In the genomic region with DNA sequence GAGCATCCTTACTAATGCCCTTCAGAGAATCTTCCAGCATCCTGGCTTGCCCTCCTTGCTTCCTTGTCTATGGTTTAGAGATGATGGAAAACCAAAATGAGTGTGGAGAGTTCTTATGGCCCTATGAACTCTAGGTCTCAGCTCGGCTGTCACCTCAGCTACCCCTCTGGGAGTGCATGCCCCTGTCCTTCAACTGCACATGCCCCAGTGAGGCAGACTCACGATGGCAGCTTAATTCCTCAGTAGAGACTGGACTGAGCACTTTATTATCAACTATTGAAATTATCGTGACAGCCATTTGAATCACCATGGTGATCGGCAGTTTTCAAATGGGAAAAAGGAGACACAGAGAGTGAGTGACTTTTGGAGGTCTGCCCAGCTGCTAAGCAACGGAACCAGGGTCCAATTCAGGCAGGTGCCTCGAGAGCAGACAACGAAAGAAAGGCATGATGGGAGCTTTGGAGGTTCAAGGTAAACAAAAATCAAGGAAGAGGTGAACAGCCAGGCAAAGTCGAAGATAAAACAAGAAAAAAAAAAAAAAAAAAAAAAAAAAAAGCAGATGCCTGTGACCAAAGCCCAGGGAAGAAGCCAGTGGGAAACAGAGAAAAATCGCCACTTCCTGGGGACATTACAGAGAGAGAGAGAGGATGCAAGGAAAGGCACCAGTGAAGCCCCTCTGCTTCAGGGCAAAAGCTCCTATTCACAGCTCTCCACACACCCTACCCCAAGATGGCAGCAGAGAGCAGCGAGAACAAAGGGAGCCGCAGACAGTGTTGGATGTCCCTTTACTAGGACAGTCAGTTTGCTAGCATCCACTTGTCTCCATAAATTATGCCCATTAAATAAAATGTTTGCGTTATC, we compare ENCODE assay signal across 8 mouse cellular contexts.
A peak's percentile ranks its signal among the peaks of the same experiment; 100 is the strongest.
DNase-seq lines count a peak whose midpoint lies in the region; ATAC-seq and TF ChIP-seq lines count a peak whose summit lies in the region.

No protein-coding gene starts in this region.

- H3K9ac ChIP-seq in forebrain, embryonic 14.5 days (ENCODE audit: low read length) = no peak overlapping the region
- H3K9ac ChIP-seq in intestine, embryonic 14.5 days (ENCODE audit: low read length) = no peak overlapping the region
- H3K9ac ChIP-seq in neural tube, embryonic 12.5 days = no peak overlapping the region

- peak; percentile 76 for TF ChIP-seq CTCF in brain, embryonic 14.5 days (IDR thresholded peaks at IDR 0.05; ENCODE audit: borderline replicate concordance, extremely low read depth, insufficient read depth, insufficient read length)

- no peak overlapping the region for H3K4me3 ChIP-seq in forebrain, embryonic 14.5 days (ENCODE audit: low read depth, low read length)
- no peak overlapping the region for H3K4me3 ChIP-seq in intestine, embryonic 14.5 days (ENCODE audit: low read depth, low read length)
- H3K4me3 ChIP-seq in neural tube, embryonic 12.5 days = no peak overlapping the region

- intact Hi-C loops in left cerebral cortex, postnatal 36 days (cut with DNase I) = loop anchor here (5.0 to 10.0 kb wide), 2 partner anchors 122 to 205 kb away; a partner anchor contains a TSS

- ATAC-seq in forebrain, embryonic 14.5 days = peak; percentile 34; the same call in 1 of the 2 replicates
- ATAC-seq in intestine, embryonic 14.5 days (replicated peaks; ENCODE audit: low FRiP score, low TSS enrichment, low read depth) = no peak
- 0 out of 2 replicates have a peak, but pooled peaks have one; percentile 53 for ATAC-seq in neural tube, embryonic 12.5 days (ENCODE audit: low FRiP score, low read depth)

- peak; percentile 65 for DNase-seq in ovary, postnatal 36 days (ENCODE audit: low spot score)
- no peak for DNase-seq in ovary, postnatal 10 days (ENCODE audit: low spot score)
- peak; percentile 76 for DNase-seq in brain, embryonic 14.5 days (ENCODE audit: low read depth)
- DNase-seq in forebrain, embryonic 14.5 days (ENCODE audit: low spot score) = peak; percentile 56
- DNase-seq in intestine, embryonic 14.5 days (ENCODE audit: low spot score) = peak; percentile 68
- peak; percentile 64 to 67 for DNase-seq in left cerebral cortex, postnatal 36 days (ENCODE audit: low spot score in 2 of 2)
- peak; percentile 61 for DNase-seq in thymus, postnatal 25 days

- 41% methylated on average over 12 of the region's 12 CpGs for WGBS in forebrain, embryonic 14.5 days
- WGBS in intestine, embryonic 14.5 days = 47% methylated on average over 12 of the region's 12 CpGs
- 41% methylated on average over 12 of the region's 12 CpGs for WGBS in neural tube, embryonic 12.5 days

- no peaks in the 10 kb centered on the region for H3K9me3 ChIP-seq in forebrain, embryonic 14.5 days (replicated peaks; ENCODE audit: control insufficient read depth, low read length)
- no peaks in the 10 kb centered on the region for H3K9me3 ChIP-seq in intestine, embryonic 14.5 days (ENCODE audit: control insufficient read depth, low read length)
- H3K9me3 ChIP-seq in neural tube, embryonic 12.5 days = no peaks in the 10 kb centered on the region

- TF ChIP-seq POLR2A in brain, embryonic 14.5 days (IDR thresholded peaks at IDR 0.05; ENCODE audit: borderline replicate concordance, extremely low read depth, insufficient read depth, insufficient read length, poor library complexity, severe bottlenecking) = no peak

- H3K27ac ChIP-seq in forebrain, embryonic 14.5 days (ENCODE audit: low read depth, low read length) = no peak overlapping the region
- no peak overlapping the region for H3K27ac ChIP-seq in intestine, embryonic 14.5 days (ENCODE audit: low read depth)
- H3K27ac ChIP-seq in neural tube, embryonic 12.5 days = no peak overlapping the region

- H3K4me2 ChIP-seq in forebrain, embryonic 14.5 days (ENCODE audit: low read length) = no peak overlapping the region
- no peak overlapping the region for H3K4me2 ChIP-seq in intestine, embryonic 14.5 days (ENCODE audit: low read length)
- H3K4me2 ChIP-seq in neural tube, embryonic 12.5 days (replicated peaks) = no peak overlapping the region

- no peaks in the 10 kb centered on the region for H3K4me1 ChIP-seq in forebrain, embryonic 14.5 days (ENCODE audit: control insufficient read depth, insufficient read depth, low read length)
- H3K4me1 ChIP-seq in intestine, embryonic 14.5 days (replicated peaks; ENCODE audit: control insufficient read depth, insufficient read depth, low read length) = no peaks in the 10 kb centered on the region
- H3K4me1 ChIP-seq in neural tube, embryonic 12.5 days = no peaks in the 10 kb centered on the region

- no peaks in the 10 kb centered on the region for H3K27me3 ChIP-seq in forebrain, embryonic 14.5 days (replicated peaks; ENCODE audit: control insufficient read depth, insufficient read depth, low read length)
- H3K27me3 ChIP-seq in intestine, embryonic 14.5 days (replicated peaks; ENCODE audit: control insufficient read depth, insufficient read depth, low read length) = no peaks in the 10 kb centered on the region
- no peaks in the 10 kb centered on the region for H3K27me3 ChIP-seq in neural tube, embryonic 12.5 days (replicated peaks)

- no peaks in the 10 kb centered on the region for H3K36me3 ChIP-seq in forebrain, embryonic 14.5 days (ENCODE audit: control insufficient read depth, insufficient read depth, low read length)
- H3K36me3 ChIP-seq in intestine, embryonic 14.5 days (ENCODE audit: control insufficient read depth, insufficient read depth, low read length) = no peaks in the 10 kb centered on the region
- no peaks in the 10 kb centered on the region for H3K36me3 ChIP-seq in neural tube, embryonic 12.5 days
